Mouse (Mus musculus): ENCODE results near the gene Ptma. TPM values are rescaled to one million over a fixed set of nuclear protein-coding genes. Genes with fewer than 3 reads are reported as not detected.

Ptma gene
- polyA plus RNA-seq, 1 experiment, result 593 TPM

DNA sequence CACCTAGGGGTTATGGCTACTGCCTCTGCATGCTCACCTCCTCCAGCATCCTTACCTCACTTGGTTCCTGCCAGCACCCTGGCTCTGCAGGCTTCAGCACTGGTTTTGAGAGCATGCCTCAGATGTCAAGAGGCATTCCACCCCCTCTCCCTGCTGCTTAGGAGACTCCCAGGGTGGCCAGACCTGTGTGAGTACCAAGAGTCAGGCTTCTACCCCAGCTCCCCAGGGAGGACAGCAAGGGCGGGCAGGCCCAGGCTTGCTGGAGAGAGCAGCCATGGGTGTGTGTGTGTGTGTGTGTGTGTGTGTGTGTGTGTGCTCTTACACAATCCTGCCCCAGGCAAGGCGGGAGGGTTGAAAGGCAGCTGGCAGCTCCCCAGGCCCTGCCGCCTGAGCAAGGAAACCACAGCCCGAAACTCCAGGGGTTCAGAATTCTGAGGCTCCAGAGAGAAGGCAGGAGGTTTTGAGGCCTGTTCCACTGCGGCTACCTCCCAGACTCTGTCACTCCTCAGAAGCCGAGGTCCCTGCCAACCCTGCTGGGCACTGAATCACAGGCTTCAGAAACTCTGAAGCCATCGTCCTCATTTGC, 4.1 kb upstream of the Ptma start:
- peaks cover 7% of the 10 kb centered on the region for H3K79me2 ChIP-seq (ENCODE audit: control insufficient read depth, insufficient read depth)
- no peaks in the 10 kb centered on the region for H3K36me3 ChIP-seq (ENCODE audit: control insufficient read depth, insufficient read depth)
- H3K27me3 ChIP-seq (ENCODE audit: control insufficient read depth, insufficient read depth, insufficient read length), result no peaks in the 10 kb centered on the region
- no peak overlapping the region for H3K4me3 ChIP-seq
- peak overlapping the region; percentile 40 for H3K4me2 ChIP-seq (ENCODE audit: low read depth)
- TF ChIP-seq REST (IDR thresholded peaks at IDR 0.05; ENCODE audit: insufficient read depth, insufficient read length), result no peak
- peak; percentile 59 for TF ChIP-seq E2F4 (IDR thresholded peaks at IDR 0.05; ENCODE audit: insufficient read depth)
- peak in 1 of 3 experiments; percentile 64 for TF ChIP-seq MYOG (IDR thresholded peaks at IDR 0.05; ENCODE audit: control insufficient read depth in 1 of 3, insufficient read depth in 1 of 3, insufficient read length in 2 of 3, low read depth in 2 of 3)
- peak in 2 of 3 experiments; percentile 15 to 63 for TF ChIP-seq MYOD1 (IDR thresholded peaks at IDR 0.05; ENCODE audit: control insufficient read depth in 1 of 3, insufficient read length in 2 of 3, low read depth in 2 of 3)
- TF ChIP-seq TCF12 (IDR thresholded peaks at IDR 0.05; ENCODE audit: insufficient read depth, poor library complexity, severe bottlenecking), result no peak
- TF ChIP-seq CEBPB (IDR thresholded peaks at IDR 0.05; ENCODE audit: insufficient read depth, poor library complexity, severe bottlenecking), result peak; percentile 85
- no peak for TF ChIP-seq TCF3 (IDR thresholded peaks at IDR 0.05; ENCODE audit: insufficient read length, low read depth)
- H3ac ChIP-seq (ENCODE audit: control insufficient read depth, insufficient read length), result no peak overlapping the region

GRCm38 (mm10) chr1:86523776-86524618, 2.5 kb upstream of the Ptma start:
- Histone ChIP-seq H3K4me2 (ENCODE audit: low read depth) (peak overlapping the region; percentile 56), H3K36me3 (ENCODE audit: control insufficient read depth, insufficient read depth) (peaks cover 3% of the 10 kb centered on the region), H3ac (ENCODE audit: control insufficient read depth, insufficient read length) (no peak overlapping the region), H3K4me3 (peak overlapping the region; percentile 81), H3K27me3 (ENCODE audit: control insufficient read depth, insufficient read depth, insufficient read length) (no peaks in the 10 kb centered on the region), H3K79me2 (ENCODE audit: control insufficient read depth, insufficient read depth) (peaks cover 24% of the 10 kb centered on the region)
- TF ChIP-seq POLR2AphosphoS2 (IDR thresholded peaks at IDR 0.05; ENCODE audit: insufficient read length, low read depth), result no peak
- no peak for TF ChIP-seq SRF (IDR thresholded peaks at IDR 0.05; ENCODE audit: control insufficient read depth, insufficient read length, low read depth)
- TF ChIP-seq TCF12 (IDR thresholded peaks at IDR 0.05; ENCODE audit: insufficient read depth, poor library complexity, severe bottlenecking), result no peak
- TF ChIP-seq USF1 (IDR thresholded peaks at IDR 0.05; ENCODE audit: low read depth), result no peak
- no peak for TF ChIP-seq CEBPB (IDR thresholded peaks at IDR 0.05; ENCODE audit: insufficient read depth, poor library complexity, severe bottlenecking)
- no peak for TF ChIP-seq POLR2A (IDR thresholded peaks at IDR 0.05; ENCODE audit: insufficient read length, low read depth)
- no peak for TF ChIP-seq TCF3 (IDR thresholded peaks at IDR 0.05; ENCODE audit: insufficient read length, low read depth)
- no peak for TF ChIP-seq MAX (IDR thresholded peaks at IDR 0.05; ENCODE audit: low read depth)
- TF ChIP-seq MYOG (IDR thresholded peaks at IDR 0.05; ENCODE audit: control insufficient read depth in 1 of 3, insufficient read depth in 1 of 3, insufficient read length in 2 of 3, low read depth in 2 of 3), result no peak
- TF ChIP-seq E2F4 (IDR thresholded peaks at IDR 0.05; ENCODE audit: insufficient read depth), result no peak
- TF ChIP-seq REST (IDR thresholded peaks at IDR 0.05; ENCODE audit: insufficient read depth, insufficient read length), result no peak
- TF ChIP-seq MYOD1 (IDR thresholded peaks at IDR 0.05; ENCODE audit: control insufficient read depth in 1 of 3, insufficient read length in 2 of 3, low read depth in 2 of 3), result no peak

- peaks cover 32% of the 10 kb centered on the region for H3K79me2 ChIP-seq (ENCODE audit: control insufficient read depth, insufficient read depth)
- H3K4me3 ChIP-seq, result peak overlapping the region; percentile 81
- peak overlapping the region; percentile 99 for H3K4me2 ChIP-seq (ENCODE audit: low read depth)
- H3K27me3 ChIP-seq (ENCODE audit: control insufficient read depth, insufficient read depth, insufficient read length), result no peaks in the 10 kb centered on the region
- H3ac ChIP-seq (ENCODE audit: control insufficient read depth, insufficient read length), result peak overlapping the region; percentile 85
- no peak for TF ChIP-seq MYOG (IDR thresholded peaks at IDR 0.05; ENCODE audit: control insufficient read depth in 1 of 3, insufficient read depth in 1 of 3, insufficient read length in 2 of 3, low read depth in 2 of 3)
- peak; percentile 26 for TF ChIP-seq POLR2A (IDR thresholded peaks at IDR 0.05; ENCODE audit: insufficient read length, low read depth)
- no peak for TF ChIP-seq MAX (IDR thresholded peaks at IDR 0.05; ENCODE audit: low read depth)
- TF ChIP-seq USF1 (IDR thresholded peaks at IDR 0.05; ENCODE audit: low read depth), result no peak
- no peak for TF ChIP-seq CEBPB (IDR thresholded peaks at IDR 0.05; ENCODE audit: insufficient read depth, poor library complexity, severe bottlenecking)
- no peak for TF ChIP-seq MYOD1 (IDR thresholded peaks at IDR 0.05; ENCODE audit: control insufficient read depth in 1 of 3, insufficient read length in 2 of 3, low read depth in 2 of 3)
- peak; percentile 83 for TF ChIP-seq E2F4 (IDR thresholded peaks at IDR 0.05; ENCODE audit: insufficient read depth)
- no peak for TF ChIP-seq TCF3 (IDR thresholded peaks at IDR 0.05; ENCODE audit: insufficient read length, low read depth)
- TF ChIP-seq SRF (IDR thresholded peaks at IDR 0.05; ENCODE audit: control insufficient read depth, insufficient read length, low read depth), result peak; percentile 19
- TF ChIP-seq TCF12 (IDR thresholded peaks at IDR 0.05; ENCODE audit: insufficient read depth, poor library complexity, severe bottlenecking), result no peak
- TF ChIP-seq REST (IDR thresholded peaks at IDR 0.05; ENCODE audit: insufficient read depth, insufficient read length), result no peak
- peak; percentile 4 for TF ChIP-seq POLR2AphosphoS2 (IDR thresholded peaks at IDR 0.05; ENCODE audit: insufficient read length, low read depth)
- peaks cover 11% of the 10 kb centered on the region for H3K36me3 ChIP-seq (ENCODE audit: control insufficient read depth, insufficient read depth)
Measured at GRCm38 (mm10) chr1:86524619-86525498, 1.7 kb upstream of the Ptma start.

- Histone ChIP-seq H3K4me3 (peak overlapping the region; percentile 81), H3K79me2 (ENCODE audit: control insufficient read depth, insufficient read depth) (peaks cover 36% of the 10 kb centered on the region), H3K4me2 (ENCODE audit: low read depth) (peak overlapping the region; percentile 99), H3ac (ENCODE audit: control insufficient read depth, insufficient read length) (peak overlapping the region; percentile 85), H3K36me3 (ENCODE audit: control insufficient read depth, insufficient read depth) (peaks cover 14% of the 10 kb centered on the region), H3K27me3 (ENCODE audit: control insufficient read depth, insufficient read depth, insufficient read length) (no peaks in the 10 kb centered on the region)
- no peak for TF ChIP-seq SRF (IDR thresholded peaks at IDR 0.05; ENCODE audit: control insufficient read depth, insufficient read length, low read depth)
- TF ChIP-seq POLR2AphosphoS2 (IDR thresholded peaks at IDR 0.05; ENCODE audit: insufficient read length, low read depth), result no peak
- peak; percentile 64 for TF ChIP-seq REST (IDR thresholded peaks at IDR 0.05; ENCODE audit: insufficient read depth, insufficient read length)
- peak in 1 of 3 experiments; percentile 7 for TF ChIP-seq MYOD1 (IDR thresholded peaks at IDR 0.05; ENCODE audit: control insufficient read depth in 1 of 3, insufficient read length in 2 of 3, low read depth in 2 of 3)
- peak; percentile 31 for TF ChIP-seq MAX (IDR thresholded peaks at IDR 0.05; ENCODE audit: low read depth)
- TF ChIP-seq E2F4 (IDR thresholded peaks at IDR 0.05; ENCODE audit: insufficient read depth), result no peak
- TF ChIP-seq POLR2A (IDR thresholded peaks at IDR 0.05; ENCODE audit: insufficient read length, low read depth), result no peak
Measured at GRCm38 (mm10) chr1:86525499-86526115, 919 bp upstream of the Ptma start.
